Mouse (Mus musculus) liver, postnatal 0 days (tissue): ENCODE data around the gene Ufsp2.

Experiments
- CTCF ChIP-seq: sonication (generic); IDR thresholded peaks from 2 replicates; pipeline ENCODE4 v1.5.1; 2016; ENCODE audit warnings: antibody characterized with exemption, low read depth
- EP300 ChIP-seq: IDR thresholded peaks from 2 replicates; pipeline ENCODE4 v1.6.1; 2016; ENCODE audit warnings: antibody characterized with exemption, low read depth, mild to moderate bottlenecking

GRCm38 (mm10) chr8:46022203-46022602 is 46.9 kb downstream of the Ufsp2 start:
- TF ChIP-seq EP300 (no peak), CTCF (no peak)
